Mouse (Mus musculus): ENCODE measurements around the gene Arhgef25.

The Arhgef25 gene

GRCm38 (mm10) chr10:127226318-127226895 lies 36.5 kb upstream of the Arhgef25 start:
- no peaks in the 10 kb centered on the region for H3K27me3 ChIP-seq (ENCODE audit: insufficient read depth, low read length)
- TF ChIP-seq CTCF (conservative IDR thresholded peaks at IDR 0.05; ENCODE audit: low read length) (no peak), NANOG (IDR thresholded peaks at IDR 0.05; ENCODE audit: borderline replicate concordance, low read length) (no peak), POU5F1 (IDR thresholded peaks at IDR 0.05; ENCODE audit: borderline replicate concordance, low read length) (no peak)
- peaks cover 47% of the 10 kb centered on the region for H3K36me3 ChIP-seq (ENCODE audit: insufficient read depth, low read length)
- H3K4me1 ChIP-seq (replicated peaks; ENCODE audit: low read depth, low read length): peaks cover 81% of the 10 kb centered on the region
- H3K4me3 ChIP-seq (replicated peaks; ENCODE audit: low read length): no peak overlapping the region
- no peaks in the 10 kb centered on the region for H3K9me3 ChIP-seq (ENCODE audit: low read length)

- Histone ChIP-seq H3K27me3 (ENCODE audit: insufficient read depth, low read length) (no peaks in the 10 kb centered on the region), H3K9me3 (ENCODE audit: low read length) (no peaks in the 10 kb centered on the region), H3K36me3 (ENCODE audit: insufficient read depth, low read length) (peaks cover 40% of the 10 kb centered on the region), H3K4me1 (replicated peaks; ENCODE audit: low read depth, low read length) (peaks cover 75% of the 10 kb centered on the region), H3K4me3 (replicated peaks; ENCODE audit: low read length) (no peak overlapping the region; the same call in 1 of the 2 replicates)
- TF ChIP-seq NANOG (IDR thresholded peaks at IDR 0.05; ENCODE audit: borderline replicate concordance, low read length) (no peak), CTCF (conservative IDR thresholded peaks at IDR 0.05; ENCODE audit: low read length) (no peak), POU5F1 (IDR thresholded peaks at IDR 0.05; ENCODE audit: borderline replicate concordance, low read length) (no peak)
Observed at GRCm38 (mm10) chr10:127225732-127226131, 35.8 kb upstream of the Arhgef25 start.

GRCm38 (mm10) chr10:127225213-127225612 lies 35.3 kb upstream of the Arhgef25 start:
- Histone ChIP-seq H3K4me1 (replicated peaks; ENCODE audit: low read depth, low read length) (peaks cover 69% of the 10 kb centered on the region), H3K9me3 (ENCODE audit: low read length) (no peaks in the 10 kb centered on the region), H3K4me3 (replicated peaks; ENCODE audit: low read length) (no peak overlapping the region; the same call in 1 of the 2 replicates), H3K36me3 (ENCODE audit: insufficient read depth, low read length) (peaks cover 35% of the 10 kb centered on the region), H3K27me3 (ENCODE audit: insufficient read depth, low read length) (no peaks in the 10 kb centered on the region)
- TF ChIP-seq CTCF (conservative IDR thresholded peaks at IDR 0.05; ENCODE audit: low read length) (no peak), NANOG (IDR thresholded peaks at IDR 0.05; ENCODE audit: borderline replicate concordance, low read length) (peak; percentile 19; the same call in 1 of the 2 replicates), POU5F1 (IDR thresholded peaks at IDR 0.05; ENCODE audit: borderline replicate concordance, low read length) (peak; percentile 93)

- Histone ChIP-seq H3K4me3 (replicated peaks; ENCODE audit: low read length) (0 out of 2 replicates have a peak overlapping the region, but pooled peaks have one; percentile 4), H3K36me3 (ENCODE audit: insufficient read depth, low read length) (no peaks in the 10 kb centered on the region), H3K4me1 (replicated peaks; ENCODE audit: low read depth, low read length) (peaks cover 60% of the 10 kb centered on the region), H3K9me3 (ENCODE audit: low read length) (no peaks in the 10 kb centered on the region), H3K27me3 (ENCODE audit: insufficient read depth, low read length) (no peaks in the 10 kb centered on the region)
- TF ChIP-seq CTCF (conservative IDR thresholded peaks at IDR 0.05; ENCODE audit: low read length) (no peak), NANOG (IDR thresholded peaks at IDR 0.05; ENCODE audit: borderline replicate concordance, low read length) (no peak), POU5F1 (IDR thresholded peaks at IDR 0.05; ENCODE audit: borderline replicate concordance, low read length) (no peak)
Observed at GRCm38 (mm10) chr10:127218339-127218738, 28.5 kb upstream of the Arhgef25 start.

GRCm38 (mm10) chr10:127217177-127217576 lies 27.3 kb upstream of the Arhgef25 start:
- Histone ChIP-seq H3K4me3 (replicated peaks; ENCODE audit: low read length) (no peak overlapping the region), H3K9me3 (ENCODE audit: low read length) (no peaks in the 10 kb centered on the region), H3K36me3 (ENCODE audit: insufficient read depth, low read length) (no peaks in the 10 kb centered on the region), H3K4me1 (replicated peaks; ENCODE audit: low read depth, low read length) (peaks cover 59% of the 10 kb centered on the region), H3K27me3 (ENCODE audit: insufficient read depth, low read length) (no peaks in the 10 kb centered on the region)
- TF ChIP-seq NANOG (IDR thresholded peaks at IDR 0.05; ENCODE audit: borderline replicate concordance, low read length): no peak
- no peak for TF ChIP-seq POU5F1 (IDR thresholded peaks at IDR 0.05; ENCODE audit: borderline replicate concordance, low read length)
- TF ChIP-seq CTCF (conservative IDR thresholded peaks at IDR 0.05; ENCODE audit: low read length): no peak

GRCm38 (mm10) chr10:127216456-127216855 lies 26.6 kb upstream of the Arhgef25 start:
- H3K9me3 ChIP-seq (ENCODE audit: low read length): no peaks in the 10 kb centered on the region

GRCm38 (mm10) chr10:127214422-127214803 lies 24.5 kb upstream of the Arhgef25 start:
- Histone ChIP-seq H3K4me1 (replicated peaks; ENCODE audit: low read depth, low read length) (peaks cover 74% of the 10 kb centered on the region), H3K9me3 (ENCODE audit: low read length) (no peaks in the 10 kb centered on the region), H3K4me3 (replicated peaks; ENCODE audit: low read length) (no peak overlapping the region), H3K27me3 (ENCODE audit: insufficient read depth, low read length) (no peaks in the 10 kb centered on the region), H3K36me3 (ENCODE audit: insufficient read depth, low read length) (peaks cover 7% of the 10 kb centered on the region)
- no peak for TF ChIP-seq CTCF (conservative IDR thresholded peaks at IDR 0.05; ENCODE audit: low read length)
- TF ChIP-seq NANOG (IDR thresholded peaks at IDR 0.05; ENCODE audit: borderline replicate concordance, low read length): no peak
- no peak for TF ChIP-seq POU5F1 (IDR thresholded peaks at IDR 0.05; ENCODE audit: borderline replicate concordance, low read length)

More at GRCm38 (mm10) chr10:127216456-127216855, 26.6 kb upstream of the Arhgef25 start:
- peaks cover 58% of the 10 kb centered on the region for H3K4me1 ChIP-seq (replicated peaks; ENCODE audit: low read depth, low read length)
- TF ChIP-seq CTCF (conservative IDR thresholded peaks at IDR 0.05; ENCODE audit: low read length) (no peak), POU5F1 (IDR thresholded peaks at IDR 0.05; ENCODE audit: borderline replicate concordance, low read length) (no peak), NANOG (IDR thresholded peaks at IDR 0.05; ENCODE audit: borderline replicate concordance, low read length) (no peak)
- no peak overlapping the region for H3K4me3 ChIP-seq (replicated peaks; ENCODE audit: low read length)
- no peaks in the 10 kb centered on the region for H3K27me3 ChIP-seq (ENCODE audit: insufficient read depth, low read length)
- no peaks in the 10 kb centered on the region for H3K36me3 ChIP-seq (ENCODE audit: insufficient read depth, low read length)

GRCm38 (mm10) chr10:127213704-127214421 lies 24.0 kb upstream of the Arhgef25 start:
- Histone ChIP-seq H3K9me3 (ENCODE audit: low read length) (no peaks in the 10 kb centered on the region), H3K27me3 (ENCODE audit: insufficient read depth, low read length) (no peaks in the 10 kb centered on the region), H3K4me1 (replicated peaks; ENCODE audit: low read depth, low read length) (peaks cover 77% of the 10 kb centered on the region), H3K4me3 (replicated peaks; ENCODE audit: low read length) (no peak overlapping the region), H3K36me3 (ENCODE audit: insufficient read depth, low read length) (peaks cover 13% of the 10 kb centered on the region)
- TF ChIP-seq CTCF (conservative IDR thresholded peaks at IDR 0.05; ENCODE audit: low read length): no peak
- peak; percentile 67; the same call in 1 of the 2 replicates for TF ChIP-seq NANOG (IDR thresholded peaks at IDR 0.05; ENCODE audit: borderline replicate concordance, low read length)
- TF ChIP-seq POU5F1 (IDR thresholded peaks at IDR 0.05; ENCODE audit: borderline replicate concordance, low read length): no peak

All from E14TG2a.4 (cell line).